Mouse (Mus musculus) lung, postnatal 4 days (tissue): ENCODE measurements at regions not wholly inside any gene's neighbourhood (a gene's known extent, or its start where the extent isn't known, plus 50 kb on each side); places are given as distances from the start of the nearest gene placed in this dataset.
A peak's percentile ranks its signal among the peaks of the same experiment; 100 is the strongest.

Source experiments
- DNase-seq, 2 experiments: peaks; one replicate each; pipeline ENCODE4 v3.0.0; 2021

DNA sequence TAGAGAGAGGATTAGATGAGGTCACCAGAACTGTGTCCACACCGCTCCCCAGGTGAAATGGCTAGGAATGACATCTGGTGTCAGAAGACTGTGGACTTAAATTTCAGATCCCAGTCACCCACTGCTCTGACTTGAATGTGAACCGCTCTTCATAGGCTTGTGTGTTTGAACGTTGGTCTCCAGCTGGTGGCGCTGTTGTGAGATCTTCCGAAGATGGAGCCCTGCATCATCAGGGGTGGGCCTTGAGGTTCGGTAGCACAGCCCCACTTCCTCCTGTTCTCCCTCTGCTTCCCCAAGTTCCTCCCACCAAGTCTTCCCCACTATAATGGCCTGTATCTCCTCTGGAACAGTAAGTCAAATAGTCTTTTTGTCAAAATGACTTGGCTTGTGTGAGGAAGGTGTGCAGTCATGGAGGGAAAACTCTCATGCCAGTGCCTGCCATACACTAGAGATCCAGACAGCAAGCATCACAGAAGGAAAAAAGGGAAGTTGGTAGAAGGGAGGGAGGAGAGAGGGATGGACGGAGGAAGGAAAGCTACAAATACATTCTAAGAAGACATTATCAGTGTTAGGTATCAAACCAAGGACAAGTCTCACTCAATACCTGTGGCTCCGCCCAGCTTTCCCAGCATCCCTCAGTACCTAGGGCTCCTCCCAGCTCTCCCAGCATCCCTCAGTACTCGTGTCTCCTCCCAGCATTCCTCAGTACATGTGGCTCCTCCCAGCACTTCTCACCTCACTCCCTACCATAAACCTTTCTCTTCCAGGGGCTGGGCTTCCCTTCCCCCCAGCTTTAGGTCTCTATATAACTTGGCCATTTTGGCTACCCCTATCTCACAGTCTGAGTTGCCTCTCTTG lies 423.9 kb upstream of the Jarid2 start:
- peak; percentile 30 to 49 for DNase-seq

DNA sequence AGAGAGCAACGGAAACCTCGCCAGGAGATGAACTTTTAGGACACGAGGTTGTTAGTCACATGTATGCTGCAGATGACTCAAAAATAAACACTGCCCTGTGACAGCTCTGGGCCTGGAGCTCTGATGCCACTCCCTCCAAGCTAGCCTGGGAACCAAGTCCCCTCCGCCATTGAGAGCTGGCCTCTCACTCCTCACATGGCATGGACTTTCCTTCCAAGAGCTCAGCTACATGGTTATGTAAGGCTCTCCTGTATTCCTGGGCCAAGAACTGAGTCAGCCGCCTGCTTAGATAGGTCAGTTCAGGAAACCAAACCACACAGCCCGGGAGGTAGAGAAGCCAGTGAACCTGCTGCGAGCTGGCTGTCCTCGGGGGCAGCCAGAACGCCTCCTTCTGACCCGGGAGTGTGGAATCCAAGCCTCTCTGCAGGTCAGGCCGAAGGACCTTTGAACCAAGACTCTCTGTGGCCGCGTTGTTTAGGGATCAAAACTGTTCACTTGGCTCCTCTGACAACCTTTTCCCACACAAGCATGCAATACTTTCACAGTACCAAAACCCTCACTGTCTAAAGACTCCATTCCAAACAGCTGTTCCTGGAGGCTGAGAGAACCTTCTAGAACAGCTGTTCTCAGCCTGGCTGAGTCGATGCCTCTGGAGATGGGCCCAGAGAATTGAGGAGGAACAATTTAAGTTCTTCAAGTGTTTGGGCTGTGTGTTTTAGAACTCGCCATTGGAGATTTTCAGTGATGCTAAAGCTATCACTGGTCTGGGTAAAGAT lies 422.8 kb upstream of the Jarid2 start:
- peak in 1 of 2 experiments; percentile 31 for DNase-seq

DNA sequence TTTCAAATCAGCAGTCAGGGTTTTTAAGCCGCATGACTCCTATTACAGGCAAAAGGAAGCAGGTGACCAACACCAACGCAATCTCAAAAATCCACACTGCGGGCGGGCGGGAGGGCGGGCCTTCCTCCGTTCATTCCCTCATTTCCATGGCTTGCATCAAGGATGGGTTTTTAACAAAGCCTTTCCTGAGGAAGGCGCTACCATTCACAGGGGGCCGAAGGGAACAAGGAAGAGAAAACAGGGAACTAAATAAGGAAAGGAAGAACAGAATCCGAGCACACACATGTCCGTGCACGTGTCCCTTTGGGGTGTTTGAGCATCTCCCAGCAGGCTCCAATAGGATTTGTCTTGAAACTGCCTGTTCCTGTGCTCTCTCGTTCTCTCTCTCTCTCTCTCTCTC lies 421.0 kb upstream of the Jarid2 start:
- no peak for DNase-seq

DNA sequence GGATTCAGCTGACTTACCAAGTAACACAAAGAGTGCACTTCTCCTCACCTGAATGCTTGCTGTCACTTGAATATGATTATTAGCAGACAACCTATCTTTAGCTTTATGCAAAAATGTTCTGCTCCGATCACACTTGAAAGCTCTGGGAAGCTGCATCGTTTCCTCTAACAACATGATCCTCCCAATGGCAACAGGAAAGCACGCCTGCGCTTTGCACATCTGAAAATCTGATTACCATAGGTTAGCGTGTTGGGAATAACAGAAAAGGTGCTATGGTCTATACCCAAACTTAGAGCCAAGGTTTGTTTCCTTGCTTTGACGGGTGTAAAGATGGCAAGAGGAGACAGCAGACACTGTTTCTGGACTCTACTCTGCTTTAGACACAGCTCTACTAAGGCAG lies 417.0 kb upstream of the Jarid2 start:
- DNase-seq = no peak

DNA sequence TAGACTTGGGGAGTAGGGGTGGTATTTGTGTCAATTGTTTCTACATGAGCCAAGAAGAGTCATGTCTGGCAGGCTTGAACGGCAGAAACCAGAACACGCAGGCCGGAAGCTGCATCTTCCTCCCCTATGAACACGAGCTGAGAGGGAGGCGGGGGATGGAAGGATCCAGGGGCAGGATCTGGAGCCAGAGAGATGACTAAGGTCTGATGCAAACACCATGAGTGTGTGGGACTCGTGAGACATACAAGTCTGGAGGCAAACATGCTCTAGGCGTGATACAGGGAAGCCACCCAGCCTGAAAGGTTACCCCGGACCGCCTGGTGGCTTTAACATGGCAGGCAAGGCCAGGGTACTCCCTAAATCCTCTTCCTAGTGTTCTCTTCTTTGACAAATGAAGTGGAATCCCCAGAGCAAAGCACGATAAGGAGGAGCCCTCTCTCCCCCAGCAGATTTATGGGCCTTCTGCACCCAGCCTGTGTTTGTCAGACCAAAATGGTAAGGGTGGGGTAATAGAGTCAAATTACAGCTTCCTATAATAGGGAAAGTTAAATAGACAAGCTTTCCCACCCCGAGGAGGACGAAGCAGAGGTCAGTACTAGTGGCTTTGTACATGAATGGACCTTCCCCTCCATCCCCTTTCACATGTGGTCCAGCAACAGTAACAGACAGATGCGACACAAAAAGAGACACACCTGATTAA lies 412.4 kb upstream of the Jarid2 start:
- DNase-seq = no peak

DNA sequence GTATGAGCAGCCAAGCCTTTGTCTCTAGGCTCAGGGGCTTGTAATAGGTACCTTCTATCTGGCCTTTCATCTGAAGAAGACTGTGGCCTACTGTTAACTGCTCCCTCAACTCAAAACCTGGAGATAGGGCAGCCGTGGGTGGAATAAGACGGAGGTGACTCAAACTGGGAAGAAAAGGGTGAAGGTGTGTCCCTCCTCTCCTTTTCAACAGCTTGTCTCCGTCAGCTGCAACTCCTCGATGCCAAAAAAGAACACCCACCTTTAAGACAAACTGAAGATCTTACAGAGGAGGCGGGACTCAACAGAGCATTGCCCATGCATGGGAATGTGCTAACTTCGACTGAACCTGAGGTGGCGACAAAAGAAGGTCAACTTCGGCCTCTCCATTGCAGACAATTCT lies 411.7 kb upstream of the Jarid2 start:
- no peak for DNase-seq

DNA sequence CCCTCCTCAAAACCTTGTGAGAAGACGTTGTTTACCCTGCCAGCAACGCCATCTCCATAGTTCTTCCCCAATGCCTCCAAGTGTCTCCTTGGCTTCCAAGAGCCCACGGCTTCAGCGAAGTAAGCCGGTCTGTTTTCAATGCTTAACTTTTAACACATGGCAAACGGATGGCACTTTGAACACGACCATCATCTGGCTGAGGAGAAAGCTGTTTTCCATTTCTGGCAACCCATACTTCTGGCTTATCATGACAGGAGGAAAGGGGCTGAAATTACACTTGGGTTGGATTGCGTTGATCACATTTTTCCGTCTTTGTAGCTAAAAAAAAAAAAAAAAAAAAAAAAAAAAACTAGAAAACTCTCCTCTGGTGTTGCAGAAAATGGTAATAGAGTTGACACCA lies 410.2 kb upstream of the Jarid2 start:
- DNase-seq = no peak

DNA sequence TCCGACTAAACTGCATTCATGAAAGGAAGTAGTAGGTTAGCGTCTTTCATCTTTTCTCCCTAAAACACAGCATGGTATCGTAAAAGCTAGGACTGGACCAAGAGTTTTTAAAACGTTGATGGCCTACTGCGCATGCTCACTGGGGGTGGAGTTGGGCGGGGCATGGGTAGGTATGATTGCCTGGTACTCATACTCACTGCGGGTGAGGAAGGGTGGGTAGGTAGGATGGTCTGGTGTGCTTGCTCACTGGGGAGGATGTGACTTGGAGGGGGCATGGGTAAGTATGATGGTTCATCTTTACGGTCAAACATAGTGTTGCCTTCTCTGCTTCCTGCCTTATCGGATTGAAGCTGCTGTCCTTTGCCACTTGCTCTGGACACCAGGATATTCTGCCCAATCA lies 409.8 kb upstream of the Jarid2 start:
- no peak for DNase-seq

DNA sequence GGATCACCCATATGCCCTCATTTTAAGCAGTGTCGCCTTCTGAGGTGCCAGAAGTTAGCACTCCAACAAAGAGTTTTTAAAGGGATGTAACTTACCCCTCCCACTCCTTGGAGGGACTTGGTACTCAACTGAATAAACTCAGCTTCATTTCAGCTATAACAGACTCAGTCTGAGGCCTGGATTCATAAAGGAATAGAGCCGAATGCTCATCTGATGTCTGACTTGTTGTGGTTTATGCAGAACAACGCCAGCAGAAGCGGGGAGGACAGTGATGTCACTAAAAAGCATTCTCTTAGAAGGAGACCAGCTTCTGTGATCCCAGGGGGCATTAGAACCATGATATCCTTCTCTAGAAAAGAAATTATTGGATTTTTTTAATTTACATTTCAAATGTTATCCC lies 409.0 kb upstream of the Jarid2 start:
- DNase-seq = no peak

DNA sequence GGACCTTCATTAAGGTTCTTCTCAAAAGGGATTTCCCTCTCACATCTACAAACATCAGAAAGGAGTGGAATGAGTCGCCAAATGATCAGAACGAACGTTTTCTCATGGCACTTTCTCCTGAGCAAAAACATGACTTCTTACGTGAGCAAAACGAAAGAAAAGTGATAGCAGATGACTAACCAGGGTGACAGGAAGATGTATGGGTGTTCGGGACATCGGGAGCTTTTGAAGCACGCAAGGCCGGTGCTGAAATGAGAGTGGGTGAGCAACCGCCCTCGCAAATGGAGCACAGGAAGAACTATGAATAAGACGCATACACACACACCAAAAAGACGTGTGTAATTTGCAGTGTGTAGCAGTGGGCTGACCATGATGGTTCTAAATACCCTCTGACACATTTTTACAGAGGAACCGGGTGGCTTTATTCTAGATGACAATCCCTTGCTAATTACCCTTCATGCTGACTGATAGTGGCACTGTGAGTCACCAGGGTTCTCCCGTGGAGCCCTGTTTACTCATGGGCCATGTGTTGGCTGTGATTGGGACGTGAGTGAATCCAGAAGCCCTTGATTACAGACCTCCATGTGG lies 408.2 kb upstream of the Jarid2 start:
- no peak for DNase-seq

DNA sequence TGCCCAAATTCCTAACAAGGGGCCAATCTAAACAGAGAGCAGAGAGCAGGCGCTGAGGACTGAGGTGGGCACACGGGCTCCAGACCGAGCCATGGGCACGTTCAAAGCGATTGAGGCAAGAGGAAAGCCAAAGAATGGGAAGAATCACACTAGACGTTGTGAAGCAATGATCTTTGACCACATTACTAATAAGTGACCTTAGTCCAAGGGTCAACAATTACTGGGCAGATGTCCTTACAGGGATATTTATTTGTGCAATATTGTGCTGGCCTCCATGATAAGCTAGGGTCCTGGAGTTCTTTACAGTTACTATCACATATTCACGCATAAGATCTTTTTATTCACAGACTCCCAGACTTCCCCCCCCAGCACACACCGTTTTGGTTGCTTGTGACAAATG lies 400.9 kb upstream of the Jarid2 start:
- DNase-seq = no peak

DNA sequence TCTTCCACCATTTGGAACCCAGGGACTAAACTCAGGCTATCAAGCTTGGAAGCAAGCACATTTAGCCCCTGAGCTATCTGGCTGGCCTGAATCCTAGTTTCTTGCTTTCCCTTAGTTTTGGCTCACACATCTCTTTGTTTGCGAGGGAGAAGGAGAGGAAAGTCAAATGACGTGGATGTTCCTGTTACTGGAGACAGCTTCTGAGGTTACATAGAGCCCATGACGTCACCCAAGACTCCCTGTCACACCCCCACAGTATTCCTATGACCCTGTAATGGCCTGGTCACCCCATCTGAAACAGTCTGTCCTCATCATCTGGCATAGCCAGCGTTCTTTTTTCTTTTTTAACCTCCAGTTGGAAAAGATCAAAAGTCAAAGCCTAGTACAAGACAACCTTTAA lies 400.1 kb upstream of the Jarid2 start:
- DNase-seq = no peak

DNA sequence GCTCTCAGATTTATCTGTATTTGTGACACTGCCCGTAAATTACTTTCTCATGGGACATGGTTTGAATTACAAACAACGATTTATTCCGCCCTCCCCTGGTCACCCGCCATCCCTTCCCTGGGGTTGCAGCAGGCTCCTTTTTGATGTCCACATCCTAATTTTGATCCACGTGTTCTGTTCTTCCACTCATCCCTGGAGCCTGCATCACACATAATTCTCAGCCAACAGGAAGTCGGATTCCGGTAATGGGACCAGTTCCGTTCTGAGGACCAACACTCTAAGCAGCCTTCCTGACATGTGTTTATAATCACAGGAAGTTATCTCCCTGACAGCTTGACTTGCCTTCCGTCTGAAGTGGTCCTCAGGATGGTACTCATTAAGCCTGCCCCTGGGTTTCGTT lies 399.6 kb upstream of the Jarid2 start:
- peak in 1 of 2 experiments; percentile 24 for DNase-seq

DNA sequence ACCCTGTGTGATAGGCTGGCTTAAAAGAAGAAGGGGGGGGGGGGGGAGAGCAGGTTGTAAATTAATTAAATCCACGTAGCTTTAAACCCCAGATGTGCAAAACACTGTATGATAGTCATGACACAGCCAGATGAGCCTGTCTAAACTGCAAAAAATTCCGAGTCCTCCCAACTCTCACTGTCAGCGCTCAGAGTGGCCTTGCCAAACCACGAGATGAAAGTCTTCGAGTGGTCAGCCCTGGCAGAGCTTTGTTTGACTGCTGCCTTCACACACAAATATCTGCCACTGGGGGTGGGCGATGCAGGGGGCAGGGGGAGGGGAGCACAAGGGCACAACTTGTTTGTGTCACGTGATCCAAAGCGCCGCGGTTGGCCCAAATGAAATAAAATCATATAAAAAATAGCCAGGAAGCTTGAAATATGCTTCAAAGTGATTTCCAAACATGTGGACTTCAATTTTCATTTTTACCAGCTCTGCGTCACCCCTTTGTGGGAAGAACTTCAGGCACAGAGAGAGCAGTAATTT lies 396.5 kb upstream of the Jarid2 start:
- DNase-seq = no peak

DNA sequence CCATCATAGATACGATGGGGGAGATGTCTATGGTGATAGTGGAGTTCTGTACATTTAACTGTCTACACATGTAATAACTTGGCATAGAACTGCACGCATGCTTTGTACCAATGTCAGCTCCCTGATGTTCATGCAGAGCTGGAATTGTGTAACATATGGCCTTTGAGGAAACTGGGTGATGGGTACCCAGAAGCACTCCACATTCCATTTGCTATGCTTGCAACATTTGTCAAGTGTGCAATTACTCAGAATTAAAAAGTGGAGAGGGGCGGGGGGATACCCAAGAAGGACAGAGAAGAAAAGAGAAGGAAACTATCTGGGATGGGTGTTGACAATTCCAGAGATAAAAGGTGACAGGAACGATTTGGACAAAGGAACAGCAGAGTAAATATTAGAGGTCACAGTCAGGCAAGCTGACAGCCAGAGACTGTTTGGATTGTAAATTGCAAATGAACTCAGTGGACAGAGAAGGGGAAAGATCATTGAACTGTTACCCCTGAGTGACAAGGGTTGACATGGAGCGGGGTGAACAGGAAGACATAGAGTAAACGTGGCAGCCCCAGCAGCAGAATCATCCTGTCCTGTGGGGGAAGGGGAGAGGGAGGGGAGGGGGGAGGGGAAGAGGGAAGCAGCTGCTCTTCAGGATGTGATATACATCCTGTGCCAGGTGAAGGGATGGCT lies 390.1 kb upstream of the Jarid2 start:
- no peak for DNase-seq

DNA sequence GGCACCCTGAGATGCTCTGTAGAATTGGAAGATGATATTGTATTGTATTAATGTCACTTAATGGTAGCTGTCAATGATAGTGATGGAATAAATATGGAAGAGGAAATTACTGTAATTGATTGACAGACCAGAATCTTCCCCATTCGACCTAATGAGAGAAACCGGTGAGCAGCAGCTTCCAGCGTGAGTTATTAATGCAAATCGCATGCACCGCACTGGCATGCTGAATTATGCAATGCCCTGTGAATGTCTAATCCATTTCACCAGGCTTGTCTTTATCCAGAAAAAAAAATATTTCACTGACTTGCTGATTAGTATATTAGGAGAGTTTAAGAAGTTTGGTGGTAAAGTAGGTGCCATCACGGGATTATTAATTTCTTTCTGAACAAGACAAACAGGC lies 384.2 kb upstream of the Jarid2 start:
- no peak for DNase-seq

DNA sequence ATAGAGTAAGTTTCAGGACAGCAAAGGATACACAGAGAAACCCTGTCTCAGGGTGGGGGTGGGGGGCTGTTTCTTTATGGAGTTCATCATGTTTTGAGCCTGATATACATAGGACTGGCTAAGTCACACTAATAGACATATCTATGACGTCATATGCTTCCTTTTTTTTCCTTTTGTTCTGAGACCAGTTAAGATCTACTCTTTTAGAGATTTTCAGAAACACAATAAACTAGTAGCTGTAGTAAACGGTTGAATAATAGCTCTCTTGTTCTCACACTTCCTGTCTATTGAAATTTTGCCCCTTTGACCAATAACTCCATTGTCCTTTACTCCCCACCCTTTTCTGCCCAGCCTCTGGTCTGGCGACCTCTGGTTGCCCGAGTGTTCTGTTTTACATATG lies 382.6 kb upstream of the Jarid2 start:
- DNase-seq = no peak

DNA sequence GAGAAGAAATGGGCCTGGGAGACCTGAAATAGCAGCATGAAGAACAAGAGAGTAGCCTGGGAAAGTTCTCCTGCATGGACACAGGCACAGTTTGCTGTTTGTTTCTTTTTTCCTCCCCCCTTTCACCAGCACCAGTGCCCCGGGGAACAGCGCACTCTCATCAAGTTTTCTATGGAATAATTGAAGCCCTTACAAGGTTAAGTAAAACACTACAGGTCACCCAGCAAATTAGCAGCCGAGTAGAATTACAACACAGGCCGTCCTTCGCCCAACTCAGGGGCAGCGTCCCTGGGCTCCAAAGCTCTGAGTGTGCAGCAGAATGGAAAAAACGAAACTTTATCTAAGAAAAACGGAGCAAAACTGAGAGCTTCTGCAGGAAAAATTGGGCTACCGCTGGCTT lies 381.6 kb upstream of the Jarid2 start:
- no peak for DNase-seq

DNA sequence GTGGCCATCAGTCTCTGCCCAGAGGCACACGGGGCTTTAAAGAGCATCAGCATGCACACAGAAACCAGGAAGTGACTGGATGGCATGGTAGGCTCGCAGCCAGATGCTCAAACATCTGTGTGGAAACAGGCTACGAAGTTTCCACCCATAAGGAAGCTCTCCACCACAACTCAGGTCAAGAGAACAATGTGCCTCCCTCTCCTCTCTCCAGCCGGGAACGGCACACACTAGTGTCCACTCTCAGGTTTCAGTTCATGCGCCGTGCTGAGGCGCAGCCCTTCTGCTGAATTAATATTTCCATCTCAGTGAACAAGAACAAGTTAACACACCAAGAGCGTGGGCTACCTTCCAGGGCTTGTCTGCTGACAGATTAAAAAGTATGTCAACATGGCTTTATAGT lies 375.4 kb upstream of the Jarid2 start:
- DNase-seq = no peak

DNA sequence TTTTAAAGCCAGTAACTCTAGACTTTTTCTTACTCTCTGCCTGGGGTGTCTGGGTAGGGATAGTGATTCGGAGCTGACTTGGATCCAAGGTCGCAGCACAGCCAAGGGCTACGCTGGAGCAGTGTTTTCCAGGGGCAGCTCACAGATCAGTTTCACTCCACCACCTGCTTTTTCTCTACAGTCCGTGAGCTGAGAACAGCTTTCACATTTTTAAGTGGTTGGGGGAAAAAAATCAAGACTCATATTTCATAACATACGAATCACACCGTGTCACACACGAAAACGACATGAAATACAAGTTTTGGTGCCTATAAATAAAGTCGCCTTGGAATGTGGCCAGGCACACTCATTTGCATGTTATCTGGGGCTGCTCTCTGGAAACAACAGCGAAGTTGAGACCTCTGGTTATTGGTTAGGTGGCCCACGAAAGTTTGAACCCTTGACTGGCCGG lies 373.5 kb upstream of the Jarid2 start:
- no peak for DNase-seq

DNA sequence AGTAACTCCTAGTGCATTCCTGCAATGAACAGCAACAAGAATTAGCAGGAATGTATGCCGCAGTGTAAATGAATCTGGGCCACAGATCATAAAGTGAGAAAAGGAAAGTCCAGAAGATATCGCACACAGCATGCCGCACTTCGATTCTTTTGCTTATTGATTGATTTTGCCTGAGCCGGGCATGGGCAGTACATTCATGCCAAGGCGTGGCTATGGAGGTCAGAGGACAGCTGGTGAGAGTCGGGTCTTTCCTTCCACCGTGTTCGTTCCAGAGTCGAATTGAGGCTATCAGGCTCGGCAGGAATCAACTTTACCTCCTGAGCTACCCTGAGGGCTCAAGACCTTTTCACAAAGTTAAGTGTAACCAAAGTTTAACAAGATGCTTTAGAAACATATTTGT lies 372.3 kb upstream of the Jarid2 start:
- no peak for DNase-seq

DNA sequence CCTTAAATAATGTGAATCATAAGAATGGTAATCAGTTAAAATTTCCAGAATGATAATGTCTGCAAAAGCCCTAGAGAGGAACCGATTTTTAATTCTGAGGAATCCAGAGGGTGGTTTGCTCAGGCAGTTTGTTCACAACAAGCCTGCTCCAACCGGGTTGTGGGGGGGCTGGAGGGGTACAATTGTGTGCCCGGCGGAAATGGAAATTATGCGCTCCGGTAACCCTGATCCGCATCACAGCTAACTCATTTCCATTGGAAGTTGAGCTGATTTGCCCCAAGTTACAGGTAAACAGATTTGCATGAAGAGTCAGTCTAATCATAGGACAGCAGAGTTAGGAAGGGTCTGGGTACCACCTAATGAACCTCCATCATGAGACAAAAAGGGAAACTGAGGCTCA lies 369.9 kb upstream of the Jarid2 start:
- DNase-seq = no peak
